Mouse (Mus musculus): ENCODE measurements around the gene C030005K15Rik.

DNA sequence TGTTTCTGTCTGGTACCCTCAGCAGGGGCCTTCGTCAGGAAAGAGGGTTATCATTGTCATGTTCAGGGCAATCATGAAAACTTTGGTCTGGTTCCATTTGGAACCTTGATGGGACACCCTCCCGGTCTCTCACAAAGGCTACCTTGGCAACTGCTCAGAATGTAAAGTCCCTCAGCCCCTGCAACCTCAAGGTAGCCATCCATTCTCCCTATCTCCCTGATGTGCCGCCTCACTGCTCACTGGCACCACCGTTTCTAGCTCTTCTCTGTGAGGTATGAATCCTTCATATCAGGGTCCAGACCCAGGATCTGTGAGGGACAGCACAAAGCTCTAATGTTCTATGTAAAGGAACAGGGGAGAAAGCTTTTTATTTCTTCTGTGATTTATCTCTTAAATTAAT lies 12.0 kb downstream of the C030005K15Rik start:
- no peak for TF ChIP-seq CTCF (IDR thresholded peaks at IDR 0.05; ENCODE audit: control insufficient read depth, insufficient read depth, low read length)
- no peak for TF ChIP-seq POLR2A (IDR thresholded peaks at IDR 0.05; ENCODE audit: borderline replicate concordance, control insufficient read depth, low read depth, low read length)

Data from bone marrow, adult 2 months (tissue).